Mouse (Mus musculus) MEL (cell line): ENCODE data around the gene Nfia. TPM values are rescaled to one million over a fixed set of nuclear protein-coding genes. Genes with fewer than 3 reads are reported as not detected.

Source experiments
- DNase-seq: peaks from one replicate; pipeline ENCODE4 v3.0.0; 2011; ENCODE audit warnings: low read depth, low spot score
- H3K27ac ChIP-seq: 2 replicates; pipeline ENCODE4 v1.5.1; 2012; ENCODE audit warnings: low read depth, mild to moderate bottlenecking, control low read depth, low read length, moderate library complexity; ENCODE audit not compliant: control insufficient read depth
- H3K27me3 ChIP-seq, 2 experiments: fragments of 150-350 bp in 1 of 2; sonication (generic) in 1 of 2; 2 replicates each; pipeline ENCODE4 v1.6.1; 2012; ENCODE audit warnings: low read length in 2 of 2, mild to moderate bottlenecking in 2 of 2, improper control_type of control experiment in 1 of 2, moderate library complexity in 1 of 2; ENCODE audit not compliant: insufficient read depth in 2 of 2, control insufficient read depth in 1 of 2
- H3K36me3 ChIP-seq, 2 experiments: 2 replicates each; pipeline ENCODE4 v1.6.1; 2012 to 2014; ENCODE audit warnings: low read length in 2 of 2, improper control_type of control experiment in 1 of 2, inconsistent platforms in 1 of 2, mild to moderate bottlenecking in 1 of 2; ENCODE audit not compliant: insufficient read depth in 2 of 2, control insufficient read depth in 1 of 2
- H3K4me1 ChIP-seq, 2 experiments: fragments of 150-350 bp in 1 of 2; sonication (generic) in 1 of 2; 2 replicates each; pipeline ENCODE4 v1.6.1; 2012; ENCODE audit warnings: low read length in 2 of 2, improper control_type of control experiment in 1 of 2, mild to moderate bottlenecking in 1 of 2; ENCODE audit not compliant: insufficient read depth in 2 of 2, control insufficient read depth in 1 of 2
- H3K4me3 ChIP-seq, 2 experiments: fragments of 150-350 bp in 1 of 2; sonication (generic) in 1 of 2; 2 replicates each; pipeline ENCODE4 v1.5.1; 2012; ENCODE audit warnings: low read depth in 2 of 2, low read length in 2 of 2, mild to moderate bottlenecking in 2 of 2, moderate library complexity in 2 of 2, control low read depth in 1 of 2, improper control_type of control experiment in 1 of 2; ENCODE audit not compliant: control insufficient read depth in 1 of 2, insufficient read depth in 1 of 2
- H3K79me2 ChIP-seq: 2 replicates; pipeline ENCODE4 v1.6.1; 2012; ENCODE audit warnings: mild to moderate bottlenecking, low read length, moderate library complexity; ENCODE audit not compliant: control insufficient read depth, poor library complexity, insufficient read depth
- H3K9ac ChIP-seq: 2 replicates; pipeline ENCODE4 v1.6.1; 2012; ENCODE audit warnings: low read depth, mild to moderate bottlenecking, control low read depth, low read length, moderate library complexity; ENCODE audit not compliant: control insufficient read depth, poor library complexity, severe bottlenecking
- H3K9me3 ChIP-seq: fragments of 150-350 bp; sonication (generic); replicated peaks from 2 replicates; pipeline ENCODE4 v1.6.1; 2012; ENCODE audit warnings: mild to moderate bottlenecking, low read length, improper control_type of control experiment, moderate library complexity; ENCODE audit not compliant: insufficient read depth
- BHLHE40 ChIP-seq: IDR thresholded peaks from 2 replicates; pipeline ENCODE4 v1.6.1; 2012; ENCODE audit warnings: low read depth, mild to moderate bottlenecking, inconsistent platforms, low read length, improper control_type of control experiment, borderline replicate concordance
- CHD1 ChIP-seq: IDR thresholded peaks from 2 replicates; pipeline ENCODE4 v1.6.1; 2012; ENCODE audit warnings: low read depth, mild to moderate bottlenecking, inconsistent platforms, low read length, improper control_type of control experiment
- CHD2 ChIP-seq: IDR thresholded peaks from 2 replicates; pipeline ENCODE4 v1.6.1; 2011; ENCODE audit warnings: low read length, improper control_type of control experiment
- CTCF ChIP-seq, 3 experiments: IDR thresholded peaks in 2 of 3; conservative IDR thresholded peaks in 1 of 3; 2 replicates each; pipeline ENCODE4 v1.5.1; 2011 to 2012; ENCODE audit warnings: low read length in 3 of 3, low read depth in 2 of 3, mild to moderate bottlenecking in 2 of 3, improper control_type of control experiment in 1 of 3, inconsistent platforms in 1 of 3, mixed read lengths in 1 of 3, moderate library complexity in 1 of 3; ENCODE audit not compliant: control insufficient read depth in 1 of 3, insufficient read depth in 1 of 3, poor library complexity in 1 of 3, severe bottlenecking in 1 of 3
- E2F4 ChIP-seq: IDR thresholded peaks from 2 replicates; pipeline ENCODE4 v1.6.1; 2011; ENCODE audit warnings: low read depth, low read length, improper control_type of control experiment, borderline replicate concordance
- GABPA ChIP-seq: IDR thresholded peaks from 2 replicates; pipeline ENCODE4 v1.6.1; 2012; ENCODE audit warnings: low read depth, mild to moderate bottlenecking, inconsistent platforms, low read length, improper control_type of control experiment, moderate library complexity
- GATA1 ChIP-seq: IDR thresholded peaks from 2 replicates; pipeline ENCODE4 v1.6.1; 2011; ENCODE audit warnings: low read depth, low read length, improper control_type of control experiment
- HCFC1 ChIP-seq: IDR thresholded peaks from 2 replicates; pipeline ENCODE4 v1.6.1; 2012; ENCODE audit warnings: low read depth, mild to moderate bottlenecking, inconsistent platforms, low read length, improper control_type of control experiment, moderate library complexity
- KAT2A ChIP-seq: conservative IDR thresholded peaks from 2 replicates; pipeline ENCODE4 v1.6.1; 2012; ENCODE audit warnings: low read depth, low read length, improper control_type of control experiment, inconsistent platforms
- MAX ChIP-seq: IDR thresholded peaks from 2 replicates; pipeline ENCODE4 v1.6.1; 2011; ENCODE audit warnings: low read length, improper control_type of control experiment
- MXI1 ChIP-seq: IDR thresholded peaks from 2 replicates; pipeline ENCODE4 v1.6.1; 2011; ENCODE audit warnings: mild to moderate bottlenecking, low read depth, low read length, improper control_type of control experiment
- NELFE ChIP-seq: IDR thresholded peaks from 2 replicates; pipeline ENCODE4 v1.6.1; 2011; ENCODE audit warnings: low read depth, low read length, improper control_type of control experiment
- POLR2A ChIP-seq, 2 experiments: IDR thresholded peaks; 2 replicates each; pipeline ENCODE4 v1.6.1; 2011 to 2012; ENCODE audit warnings: low read length in 2 of 2, mild to moderate bottlenecking in 2 of 2, control low read depth in 1 of 2, improper control_type of control experiment in 1 of 2, low read depth in 1 of 2, moderate library complexity in 1 of 2; ENCODE audit not compliant: control insufficient read depth in 1 of 2, insufficient read depth in 1 of 2, poor library complexity in 1 of 2
- POLR2AphosphoS2 ChIP-seq: IDR thresholded peaks from 2 replicates; pipeline ENCODE4 v1.6.1; 2011; ENCODE audit warnings: low read length, improper control_type of control experiment
- POLR2AphosphoS5 ChIP-seq: IDR thresholded peaks from 2 replicates; pipeline ENCODE4 v1.6.1; 2012; ENCODE audit warnings: low read depth, borderline replicate concordance, mild to moderate bottlenecking, inconsistent platforms, low read length, moderate library complexity, mixed read lengths
- RCOR1 ChIP-seq: IDR thresholded peaks from 2 replicates; pipeline ENCODE4 v1.6.1; 2012; ENCODE audit warnings: low read depth, mild to moderate bottlenecking, inconsistent platforms, low read length, improper control_type of control experiment
- TAL1 ChIP-seq: IDR thresholded peaks from 2 replicates; pipeline ENCODE4 v1.6.1; 2012; ENCODE audit warnings: mild to moderate bottlenecking, inconsistent platforms, low read length, moderate library complexity, mixed read lengths
- UBTF ChIP-seq: IDR thresholded peaks from 2 replicates; pipeline ENCODE4 v1.6.1; 2012; ENCODE audit warnings: low read depth, mild to moderate bottlenecking, inconsistent platforms, low read length, improper control_type of control experiment, moderate library complexity, borderline replicate concordance; ENCODE audit not compliant: insufficient read depth
- USF1 ChIP-seq: IDR thresholded peaks from 2 replicates; pipeline ENCODE4 v1.6.1; 2014; ENCODE audit warnings: low read depth, mild to moderate bottlenecking, inconsistent platforms, low read length, improper control_type of control experiment, moderate library complexity
- USF2 ChIP-seq, 2 experiments: IDR thresholded peaks; 2 replicates each; pipeline ENCODE4 v1.6.1; 2011 to 2012; ENCODE audit warnings: improper control_type of control experiment in 2 of 2, low read length in 2 of 2, borderline replicate concordance in 1 of 2, inconsistent platforms in 1 of 2, low read depth in 1 of 2, mild to moderate bottlenecking in 1 of 2; ENCODE audit not compliant: insufficient read depth in 1 of 2
- ZC3H11A ChIP-seq: IDR thresholded peaks from 2 replicates; pipeline ENCODE4 v1.6.1; 2012; ENCODE audit warnings: low read depth, mild to moderate bottlenecking, inconsistent platforms, low read length, improper control_type of control experiment
- ZNF384 ChIP-seq: IDR thresholded peaks from 2 replicates; pipeline ENCODE4 v1.6.1; 2012; ENCODE audit warnings: low read depth, mild to moderate bottlenecking, inconsistent platforms, low read length, improper control_type of control experiment
- polyA plus RNA-seq, 2 experiments: library from polyadenylated mRNA; stranded (reverse) in 1 of 2; unstranded in 1 of 2; fragments of >175 nt in 1 of 2; fragments of >200 nt in 1 of 2; gene quantifications; 2 replicates each; pipeline versions ENCODE4 v1.2.1 to v1.2.4; 2012; ENCODE audit warnings: low replicate concordance in 2 of 2, low read depth in 1 of 2; ENCODE audit not compliant: insufficient read length in 2 of 2, insufficient read depth in 1 of 2, missing spikeins in 1 of 2
- total RNA-seq: library from RNA; depleted of rRNA; stranded (reverse); fragments of 300-350 nt; gene quantifications from 2 replicates; pipeline ENCODE4 v1.2.3, GENCODE M21; 2012

Nfia gene
- total and polyA plus RNA-seq, 3 experiments, result 10.2 to 20.5 (median 13.4) TPM

DNA sequence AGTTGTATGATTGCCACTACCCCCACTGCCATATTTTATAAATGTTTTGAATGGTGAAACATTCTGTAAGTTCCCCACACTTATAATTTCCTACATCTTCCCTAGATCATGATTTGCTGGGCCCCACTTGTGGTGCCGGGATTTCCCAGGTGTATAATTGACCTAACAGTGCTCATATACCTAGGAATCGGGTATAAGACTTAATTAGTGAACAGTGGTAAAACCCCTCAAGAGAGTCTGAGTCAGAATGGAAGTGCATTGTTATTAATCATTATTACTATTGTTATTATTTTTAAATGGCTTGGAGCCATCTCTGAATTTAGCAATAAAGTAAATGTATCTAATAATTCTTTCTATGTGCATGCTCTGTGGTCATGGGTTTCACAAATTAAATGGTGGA, 147.2 kb downstream of the Nfia start:
- peak overlapping the region; percentile 64 for H3K9ac ChIP-seq
- H3K9me3 ChIP-seq, result no peaks in the 10 kb centered on the region
- peaks cover 4 to 46% of the 10 kb centered on the region in 2 experiments; a peak in 3 of 4 replicates for H3K36me3 ChIP-seq
- H3K27me3 ChIP-seq, result no peaks in the 10 kb centered on the region
- H3K4me1 ChIP-seq, result peaks cover 19 to 31% of the 10 kb centered on the region in 2 experiments
- no peak for DNase-seq
- TF ChIP-seq CHD2, result no peak
- no peak for TF ChIP-seq ZNF384
- TF ChIP-seq CTCF (IDR thresholded peaks at IDR 0.05 in 2 of 3, conservative IDR thresholded peaks at IDR 0.05 in 1 of 3; ENCODE audit: control insufficient read depth in 1 of 3, insufficient read depth in 1 of 3, low read depth in 2 of 3, low read length in 3 of 3, poor library complexity in 1 of 3, severe bottlenecking in 1 of 3), result no peak
- no peak for TF ChIP-seq HCFC1
- TF ChIP-seq E2F4, result no peak
- no peak for TF ChIP-seq POLR2A (IDR thresholded peaks at IDR 0.05; ENCODE audit: control insufficient read depth in 1 of 2, insufficient read depth in 1 of 2, low read depth in 1 of 2, low read length in 2 of 2, poor library complexity in 1 of 2)
- TF ChIP-seq CHD1, result no peak
- TF ChIP-seq GATA1, result no peak
- TF ChIP-seq MXI1, result no peak
- no peak for TF ChIP-seq KAT2A
- TF ChIP-seq USF1, result no peak
- TF ChIP-seq BHLHE40, result no peak
- no peak for TF ChIP-seq POLR2AphosphoS2
- no peak for TF ChIP-seq ZC3H11A
- TF ChIP-seq RCOR1, result no peak
- TF ChIP-seq GABPA, result no peak
- no peak for TF ChIP-seq NELFE
- TF ChIP-seq POLR2AphosphoS5, result no peak
- no peak for TF ChIP-seq USF2 (IDR thresholded peaks at IDR 0.05; ENCODE audit: borderline replicate concordance in 1 of 2, insufficient read depth in 1 of 2, low read depth in 1 of 2, low read length in 2 of 2)
- peaks cover 39% of the 10 kb centered on the region for H3K79me2 ChIP-seq
- peak overlapping the region in 1 of 2 experiments; percentile 51; a peak in 2 of 4 replicates for H3K4me3 ChIP-seq
- H3K27ac ChIP-seq, result no peak overlapping the region; the same call in 1 of the 2 replicates

DNA sequence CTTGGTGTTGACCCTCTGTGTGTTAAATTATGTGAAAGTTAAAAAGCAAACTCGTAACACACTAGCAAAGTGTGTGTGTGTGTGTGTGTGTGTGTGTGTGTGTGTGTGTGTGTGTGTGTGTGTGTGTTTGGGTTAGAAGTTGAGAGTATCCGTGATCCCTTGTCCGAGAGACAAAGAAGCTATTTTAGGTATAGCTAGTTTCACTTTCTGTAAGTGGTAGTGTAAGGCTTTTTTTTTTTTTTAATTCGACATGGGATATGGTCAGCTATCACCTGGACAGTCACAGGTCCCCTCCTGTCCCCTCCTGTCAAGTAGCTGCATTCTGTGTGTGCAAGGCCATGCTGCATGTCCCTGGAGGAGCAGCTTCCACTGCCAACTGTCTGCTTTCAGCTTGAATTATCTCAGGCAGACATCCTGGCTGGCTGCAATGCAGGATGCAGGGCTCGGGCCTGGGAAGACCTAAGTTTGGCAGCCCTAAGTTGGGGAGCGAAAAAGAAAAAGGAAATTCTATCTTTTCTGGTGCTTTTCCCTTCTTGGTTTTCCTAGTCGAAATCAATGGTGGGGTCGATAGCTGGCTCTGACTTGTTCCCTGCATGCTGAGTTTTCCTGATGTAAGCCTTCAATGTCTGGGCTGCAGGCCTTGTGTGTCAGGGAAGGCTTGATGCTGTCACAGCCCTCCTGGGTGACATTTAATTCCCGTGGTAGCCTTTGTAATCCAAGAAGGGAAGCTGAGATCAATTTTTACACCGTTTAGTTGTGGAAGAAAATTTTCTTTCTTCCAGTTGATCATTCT, 147.9 kb downstream of the Nfia start:
- Histone ChIP-seq H3K4me1 (peaks cover 24 to 38% of the 10 kb centered on the region in 2 experiments), H3K27me3 (no peaks in the 10 kb centered on the region), H3K9ac (peak overlapping the region; percentile 64), H3K79me2 (peaks cover 45% of the 10 kb centered on the region), H3K36me3 (peaks cover 4 to 54% of the 10 kb centered on the region in 2 experiments; a peak in 3 of 4 replicates), H3K27ac (peak overlapping the region; percentile 70), H3K9me3 (no peaks in the 10 kb centered on the region)
- peak; percentile 59 for DNase-seq
- TF ChIP-seq HCFC1 (no peak), UBTF (no peak), MXI1 (peak; percentile 42), TAL1 (peak; percentile 29; the same call in 1 of the 2 replicates), CHD2 (no peak), USF2 (IDR thresholded peaks at IDR 0.05; ENCODE audit: borderline replicate concordance in 1 of 2, insufficient read depth in 1 of 2, low read depth in 1 of 2, low read length in 2 of 2) (no peak), ZNF384 (peak; percentile 19; the same call in 1 of the 2 replicates), NELFE (no peak), MAX (no peak)
- TF ChIP-seq, all 39 proteins: peak for 3
- peak overlapping the region; percentile 51 to 54 for H3K4me3 ChIP-seq
